Mouse (Mus musculus): ENCODE data around the gene Ly75. TPM values are rescaled to one million over a fixed set of nuclear protein-coding genes. Genes with fewer than 3 reads are reported as not detected.
A peak's percentile ranks its signal among the peaks of the same experiment; 100 is the strongest.

The Ly75 gene
- polyA plus RNA-seq, 1 experiment from 2014 or later, result 4.5 TPM

- WGBS, result 36% methylated on average over 7 of the region's 7 CpGs
- ATAC-seq (ENCODE audit: low FRiP score, low TSS enrichment), result no peak
Measured at GRCm38 (mm10) chr2:60384083-60384762, 1.1 kb upstream of the Ly75 start.

GRCm38 (mm10) chr2:60382346-60382745 lies 757 bp downstream of the Ly75 start:
- H3K4me3 ChIP-seq (ENCODE audit: low read length), result peak overlapping the region; percentile 55
- no peaks in the 10 kb centered on the region for H3K9me3 ChIP-seq (ENCODE audit: control insufficient read depth, low read length)
- peak overlapping the region; percentile 92 for H3K4me2 ChIP-seq (replicated peaks; ENCODE audit: low read depth, low read length)
- H3K27me3 ChIP-seq (ENCODE audit: control insufficient read depth, insufficient read depth, low read length), result no peaks in the 10 kb centered on the region
- WGBS, result 68% methylated on average over 3 of the region's 3 CpGs
- H3K4me1 ChIP-seq (ENCODE audit: control insufficient read depth, insufficient read depth, low read length), result peaks cover 4% of the 10 kb centered on the region; the same call in 1 of the 2 replicates
- H3K27ac ChIP-seq (ENCODE audit: low read depth, low read length), result no peak overlapping the region
- no peak for ATAC-seq (ENCODE audit: low FRiP score, low TSS enrichment)
- no peaks in the 10 kb centered on the region for H3K36me3 ChIP-seq (ENCODE audit: control insufficient read depth, insufficient read depth, low read length)
- H3K9ac ChIP-seq (ENCODE audit: low read depth, low read length), result peak overlapping the region; percentile 60; the same call in 1 of the 2 replicates

More at GRCm38 (mm10) chr2:60384083-60384762, 1.1 kb upstream of the Ly75 start:
- H3K9ac ChIP-seq (ENCODE audit: low read depth, low read length), result no peak overlapping the region
- no peak overlapping the region for H3K4me2 ChIP-seq (replicated peaks; ENCODE audit: low read depth, low read length)
- no peaks in the 10 kb centered on the region for H3K36me3 ChIP-seq (ENCODE audit: control insufficient read depth, insufficient read depth, low read length)
- no peaks in the 10 kb centered on the region for H3K27me3 ChIP-seq (ENCODE audit: control insufficient read depth, insufficient read depth, low read length)
- no peak overlapping the region for H3K4me3 ChIP-seq (ENCODE audit: low read length)
- no peak overlapping the region for H3K27ac ChIP-seq (ENCODE audit: low read depth, low read length)
- H3K9me3 ChIP-seq (ENCODE audit: control insufficient read depth, low read length), result no peaks in the 10 kb centered on the region
- peaks cover 4% of the 10 kb centered on the region; the same call in 1 of the 2 replicates for H3K4me1 ChIP-seq (ENCODE audit: control insufficient read depth, insufficient read depth, low read length)

- Histone ChIP-seq H3K36me3 (ENCODE audit: control insufficient read depth, insufficient read depth, low read length) (no peaks in the 10 kb centered on the region), H3K4me1 (ENCODE audit: control insufficient read depth, insufficient read depth, low read length) (no peaks in the 10 kb centered on the region), H3K4me3 (ENCODE audit: low read length) (no peak overlapping the region), H3K27me3 (ENCODE audit: control insufficient read depth, insufficient read depth, low read length) (no peaks in the 10 kb centered on the region), H3K4me2 (replicated peaks; ENCODE audit: low read depth, low read length) (no peak overlapping the region), H3K27ac (ENCODE audit: low read depth, low read length) (no peak overlapping the region), H3K9me3 (ENCODE audit: control insufficient read depth, low read length) (no peaks in the 10 kb centered on the region), H3K9ac (ENCODE audit: low read depth, low read length) (no peak overlapping the region)
- 90% methylated on average over 5 of the region's 5 CpGs for WGBS
- no peak for ATAC-seq (ENCODE audit: low FRiP score, low TSS enrichment)
Measured at GRCm38 (mm10) chr2:60377260-60377659, 5.8 kb downstream of the Ly75 start.

GRCm38 (mm10) chr2:60375608-60376107 lies 7.4 kb downstream of the Ly75 start:
- WGBS, result 92% methylated on average over 15 of the region's 15 CpGs
- H3K27ac ChIP-seq (ENCODE audit: low read depth, low read length), result no peak overlapping the region
- H3K9ac ChIP-seq (ENCODE audit: low read depth, low read length), result no peak overlapping the region
- ATAC-seq (ENCODE audit: low FRiP score, low TSS enrichment), result no peak
- no peaks in the 10 kb centered on the region for H3K27me3 ChIP-seq (ENCODE audit: control insufficient read depth, insufficient read depth, low read length)
- no peaks in the 10 kb centered on the region for H3K4me1 ChIP-seq (ENCODE audit: control insufficient read depth, insufficient read depth, low read length)
- no peaks in the 10 kb centered on the region for H3K9me3 ChIP-seq (ENCODE audit: control insufficient read depth, low read length)
- H3K4me3 ChIP-seq (ENCODE audit: low read length), result no peak overlapping the region
- H3K36me3 ChIP-seq (ENCODE audit: control insufficient read depth, insufficient read depth, low read length), result no peaks in the 10 kb centered on the region
- no peak overlapping the region for H3K4me2 ChIP-seq (replicated peaks; ENCODE audit: low read depth, low read length)

GRCm38 (mm10) chr2:60375126-60375525 lies 8.0 kb downstream of the Ly75 start:
- no peaks in the 10 kb centered on the region for H3K27me3 ChIP-seq (ENCODE audit: control insufficient read depth, insufficient read depth, low read length)
- no peaks in the 10 kb centered on the region for H3K4me1 ChIP-seq (ENCODE audit: control insufficient read depth, insufficient read depth, low read length)
- no peak for ATAC-seq (ENCODE audit: low FRiP score, low TSS enrichment)
- no peaks in the 10 kb centered on the region for H3K36me3 ChIP-seq (ENCODE audit: control insufficient read depth, insufficient read depth, low read length)
- no peak overlapping the region for H3K9ac ChIP-seq (ENCODE audit: low read depth, low read length)
- H3K4me3 ChIP-seq (ENCODE audit: low read length), result no peak overlapping the region
- H3K27ac ChIP-seq (ENCODE audit: low read depth, low read length), result no peak overlapping the region
- WGBS, result 87% methylated on average over 8 of the region's 8 CpGs
- no peaks in the 10 kb centered on the region for H3K9me3 ChIP-seq (ENCODE audit: control insufficient read depth, low read length)
- no peak overlapping the region for H3K4me2 ChIP-seq (replicated peaks; ENCODE audit: low read depth, low read length)

- no peaks in the 10 kb centered on the region for H3K4me1 ChIP-seq (ENCODE audit: control insufficient read depth, insufficient read depth, low read length)
- H3K4me2 ChIP-seq (replicated peaks; ENCODE audit: low read depth, low read length), result no peak overlapping the region
- H3K4me3 ChIP-seq (ENCODE audit: low read length), result no peak overlapping the region
- no peaks in the 10 kb centered on the region for H3K27me3 ChIP-seq (ENCODE audit: control insufficient read depth, insufficient read depth, low read length)
- H3K9ac ChIP-seq (ENCODE audit: low read depth, low read length), result no peak overlapping the region
- WGBS, result 95% methylated on average over 5 of the region's 5 CpGs
- H3K27ac ChIP-seq (ENCODE audit: low read depth, low read length), result no peak overlapping the region
- H3K9me3 ChIP-seq (ENCODE audit: control insufficient read depth, low read length), result no peaks in the 10 kb centered on the region
- no peak for ATAC-seq (ENCODE audit: low FRiP score, low TSS enrichment)
- H3K36me3 ChIP-seq (ENCODE audit: control insufficient read depth, insufficient read depth, low read length), result no peaks in the 10 kb centered on the region
Measured at GRCm38 (mm10) chr2:60370188-60370587, 12.9 kb downstream of the Ly75 start.

GRCm38 (mm10) chr2:60369454-60369853 lies 13.6 kb downstream of the Ly75 start:
- 81% methylated on average over 4 of the region's 4 CpGs for WGBS
- H3K4me3 ChIP-seq (ENCODE audit: low read length), result no peak overlapping the region
- no peak for ATAC-seq (ENCODE audit: low FRiP score, low TSS enrichment)

GRCm38 (mm10) chr2:60367871-60368270 lies 15.2 kb downstream of the Ly75 start:
- Histone ChIP-seq H3K27me3 (ENCODE audit: control insufficient read depth, insufficient read depth, low read length) (no peaks in the 10 kb centered on the region), H3K9ac (ENCODE audit: low read depth, low read length) (no peak overlapping the region), H3K36me3 (ENCODE audit: control insufficient read depth, insufficient read depth, low read length) (no peaks in the 10 kb centered on the region), H3K4me2 (replicated peaks; ENCODE audit: low read depth, low read length) (no peak overlapping the region), H3K27ac (ENCODE audit: low read depth, low read length) (no peak overlapping the region), H3K9me3 (ENCODE audit: control insufficient read depth, low read length) (no peaks in the 10 kb centered on the region), H3K4me3 (ENCODE audit: low read length) (no peak overlapping the region), H3K4me1 (ENCODE audit: control insufficient read depth, insufficient read depth, low read length) (no peaks in the 10 kb centered on the region)
- 74% methylated on average over 7 of the region's 7 CpGs for WGBS
- no peak for ATAC-seq (ENCODE audit: low FRiP score, low TSS enrichment)

More at GRCm38 (mm10) chr2:60369454-60369853, 13.6 kb downstream of the Ly75 start:
- no peaks in the 10 kb centered on the region for H3K9me3 ChIP-seq (ENCODE audit: control insufficient read depth, low read length)
- no peaks in the 10 kb centered on the region for H3K4me1 ChIP-seq (ENCODE audit: control insufficient read depth, insufficient read depth, low read length)
- no peak overlapping the region for H3K27ac ChIP-seq (ENCODE audit: low read depth, low read length)
- no peaks in the 10 kb centered on the region for H3K36me3 ChIP-seq (ENCODE audit: control insufficient read depth, insufficient read depth, low read length)
- H3K4me2 ChIP-seq (replicated peaks; ENCODE audit: low read depth, low read length), result no peak overlapping the region
- H3K9ac ChIP-seq (ENCODE audit: low read depth, low read length), result no peak overlapping the region
- no peaks in the 10 kb centered on the region for H3K27me3 ChIP-seq (ENCODE audit: control insufficient read depth, insufficient read depth, low read length)

- Histone ChIP-seq H3K27ac (ENCODE audit: low read depth, low read length) (no peak overlapping the region), H3K36me3 (ENCODE audit: control insufficient read depth, insufficient read depth, low read length) (no peaks in the 10 kb centered on the region), H3K4me3 (ENCODE audit: low read length) (no peak overlapping the region), H3K9ac (ENCODE audit: low read depth, low read length) (no peak overlapping the region), H3K9me3 (ENCODE audit: control insufficient read depth, low read length) (no peaks in the 10 kb centered on the region), H3K4me1 (ENCODE audit: control insufficient read depth, insufficient read depth, low read length) (no peaks in the 10 kb centered on the region), H3K4me2 (replicated peaks; ENCODE audit: low read depth, low read length) (no peak overlapping the region), H3K27me3 (ENCODE audit: control insufficient read depth, insufficient read depth, low read length) (no peaks in the 10 kb centered on the region)
- 94% methylated on average over 2 of the region's 2 CpGs for WGBS
- no peak for ATAC-seq (ENCODE audit: low FRiP score, low TSS enrichment)
Measured at GRCm38 (mm10) chr2:60367204-60367603, 15.9 kb downstream of the Ly75 start.

Data from kidney, embryonic 14.5 days (tissue).